Mouse (Mus musculus) stomach, embryonic 14.5 days (tissue): ENCODE results near the gene Rhoc. TPM values are rescaled to one million over a fixed set of nuclear protein-coding genes. Genes with fewer than 3 reads are reported as not detected.
A peak's percentile ranks its signal among the peaks of the same experiment; 100 is the strongest.
"Not testable (repeated sequence)": the region's sequence is repeated elsewhere in the genome, so short reads cannot be mapped to it uniquely, and the experiment has no call there.

Source experiments
- ATAC-seq: fragments of 200-750 bp; cut with Nextera tagmentation; 2 replicates; pipeline ENCODE4 v1.8.0; 2017; ENCODE audit warnings: low read depth, moderate TSS enrichment; ENCODE audit not compliant: insufficient number of reproducible peaks, insufficient read depth, low FRiP score
- H3K27ac ChIP-seq: fragments of 300-500 bp; sonication (generic); 2 replicates; pipeline ENCODE4 v1.5.1; 2014; ENCODE audit warnings: mild to moderate bottlenecking, low read length, moderate library complexity, mixed read lengths
- H3K27me3 ChIP-seq: fragments of 300-500 bp; sonication (generic); 2 replicates; pipeline ENCODE4 v1.6.1; 2014; ENCODE audit warnings: low read length, control low read depth, mixed read lengths; ENCODE audit not compliant: control insufficient read depth, insufficient read depth
- H3K36me3 ChIP-seq: fragments of 300-500 bp; sonication (generic); 2 replicates; pipeline ENCODE4 v1.6.1; 2014; ENCODE audit warnings: mild to moderate bottlenecking, control low read depth, low read length, moderate library complexity, mixed read lengths; ENCODE audit not compliant: control insufficient read depth, insufficient read depth
- H3K4me1 ChIP-seq: fragments of 300-500 bp; sonication (generic); 2 replicates; pipeline ENCODE4 v1.6.1; 2014; ENCODE audit warnings: low read length, control low read depth, mixed read lengths; ENCODE audit not compliant: control insufficient read depth, insufficient read depth
- H3K4me2 ChIP-seq: fragments of 300-500 bp; sonication (generic); replicated peaks from 2 replicates; pipeline ENCODE4 v1.6.1; 2014; ENCODE audit warnings: low read depth, low read length, control low read depth
- H3K4me3 ChIP-seq: fragments of 300-500 bp; sonication (generic); 2 replicates; pipeline ENCODE4 v1.5.1; 2014; ENCODE audit warnings: low read depth, low read length, control low read depth
- H3K9ac ChIP-seq: fragments of 300-500 bp; sonication (generic); replicated peaks from 2 replicates; pipeline ENCODE4 v1.6.1; 2014; ENCODE audit warnings: low read depth, mild to moderate bottlenecking, control low read depth, low read length, moderate library complexity, mixed read lengths
- H3K9me3 ChIP-seq: fragments of 300-500 bp; sonication (generic); 2 replicates; pipeline ENCODE4 v1.6.1; 2016; ENCODE audit warnings: low read depth, low read length, control low read depth; ENCODE audit not compliant: control insufficient read depth
- WGBS: fragments of 180-500 bp; shearing (Covaris S2); extraction: QIAGEN DNeasy Blood & Tissue Kit; methylation state at CpG from one replicate; pipeline ENCODE4 v1.1.7; 2014; 5-methylcytosine and 5-hydroxymethylcytosine counted together
- polyA plus RNA-seq: library from polyadenylated mRNA; unstranded; fragments of >200 nt; fragmentation: Nextera tagmentation; extraction: Ambion mirVana; gene quantifications from 2 replicates; pipeline ENCODE4 v1.2.1, GENCODE M21; 2014

The Rhoc gene
- 163 and 170 TPM in 2 replicates for polyA plus RNA-seq

GRCm38 (mm10) chr3:104788075-104788474, at the start of gene Rhoc:
Gene Rhoc (plus strand): TSS chr3:104788375.
- Histone ChIP-seq H3K9ac (peak within 1 kb of the TSS; percentile 66), H3K4me2 (peak within 1 kb of the TSS; percentile 89), H3K36me3 (peaks cover 16% of the 10 kb centered on the region; the same call in 1 of the 2 replicates), H3K27ac (peak within 1 kb of the TSS; percentile 84), H3K9me3 (no peaks in the 10 kb centered on the region), H3K4me3 (peak within 1 kb of the TSS; percentile 60), H3K4me1 (peaks cover 30% of the 10 kb centered on the region), H3K27me3 (no peaks in the 10 kb centered on the region)
- ATAC-seq = no peak
- 25% methylated on average over 3 of the region's 3 CpGs for WGBS

- H3K36me3 ChIP-seq = no peaks in the 10 kb centered on the region
- no peaks in the 10 kb centered on the region for H3K4me1 ChIP-seq
- no peaks in the 10 kb centered on the region for H3K27me3 ChIP-seq
- no peak overlapping the region for H3K4me3 ChIP-seq
- H3K9ac ChIP-seq = no peak overlapping the region
- WGBS = 64% methylated on average over 3 of the region's 3 CpGs
- H3K27ac ChIP-seq = no peak overlapping the region
- no peaks in the 10 kb centered on the region for H3K9me3 ChIP-seq
- H3K4me2 ChIP-seq = no peak overlapping the region
- no peak for ATAC-seq
Observed at GRCm38 (mm10) chr3:104741954-104742353, 46.2 kb upstream of the Rhoc start.

GRCm38 (mm10) chr3:104743161-104743560, 45.0 kb upstream of the Rhoc start:
- no peak for ATAC-seq

GRCm38 (mm10) chr3:104743864-104744263, 44.3 kb upstream of the Rhoc start:
- H3K4me2 ChIP-seq = no peak overlapping the region
- no peaks in the 10 kb centered on the region for H3K36me3 ChIP-seq
- no peak overlapping the region for H3K4me3 ChIP-seq
- no peak overlapping the region for H3K27ac ChIP-seq
- no peak for ATAC-seq
- no peaks in the 10 kb centered on the region for H3K27me3 ChIP-seq
- no peaks in the 10 kb centered on the region for H3K4me1 ChIP-seq
- H3K9ac ChIP-seq = no peak overlapping the region
- 75% methylated on average over 1 of the region's 1 CpGs for WGBS
- H3K9me3 ChIP-seq = no peaks in the 10 kb centered on the region

More at GRCm38 (mm10) chr3:104743161-104743560, 45.0 kb upstream of the Rhoc start:
- H3K4me1 ChIP-seq = no peaks in the 10 kb centered on the region
- H3K9me3 ChIP-seq = no peaks in the 10 kb centered on the region
- H3K36me3 ChIP-seq = no peaks in the 10 kb centered on the region
- no peak overlapping the region for H3K27ac ChIP-seq
- H3K27me3 ChIP-seq = no peaks in the 10 kb centered on the region
- no peak overlapping the region for H3K9ac ChIP-seq
- 35% methylated on average over 1 of the region's 1 CpGs for WGBS
- H3K4me3 ChIP-seq = no peak overlapping the region
- no peak overlapping the region for H3K4me2 ChIP-seq

- not testable (repeated sequence) for H3K27ac ChIP-seq, H3K9me3 ChIP-seq, ATAC-seq, H3K36me3 ChIP-seq, H3K4me1 ChIP-seq, H3K9ac ChIP-seq, H3K27me3 ChIP-seq, H3K4me3 ChIP-seq, H3K4me2 ChIP-seq
- WGBS = 16% methylated on average over 23 of the region's 25 CpGs
Observed at GRCm38 (mm10) chr3:104752845-104753244, 35.3 kb upstream of the Rhoc start.

GRCm38 (mm10) chr3:104758406-104758805, 29.8 kb upstream of the Rhoc start:
- Histone ChIP-seq H3K27ac (no peak overlapping the region), H3K4me2 (peak overlapping the region; percentile 65), H3K4me1 (no peaks in the 10 kb centered on the region), H3K9me3 (no peaks in the 10 kb centered on the region), H3K4me3 (peak overlapping the region; percentile 29), H3K36me3 (no peaks in the 10 kb centered on the region), H3K27me3 (no peaks in the 10 kb centered on the region), H3K9ac (peak overlapping the region; percentile 33; the same call in 1 of the 2 replicates)
- peak; percentile 75; the same call in 1 of the 2 replicates for ATAC-seq
- WGBS = 3% methylated on average over 27 of the region's 27 CpGs

GRCm38 (mm10) chr3:104758869-104759268, 29.3 kb upstream of the Rhoc start:
- H3K36me3 ChIP-seq = no peaks in the 10 kb centered on the region
- no peaks in the 10 kb centered on the region for H3K9me3 ChIP-seq
- peak overlapping the region; percentile 29 for H3K4me3 ChIP-seq
- H3K4me2 ChIP-seq = peak overlapping the region; percentile 65
- ATAC-seq = no peak
- no peak overlapping the region for H3K27ac ChIP-seq
- H3K9ac ChIP-seq = peak overlapping the region; percentile 33; the same call in 1 of the 2 replicates
- no peaks in the 10 kb centered on the region for H3K27me3 ChIP-seq
- 19% methylated on average over 5 of the region's 5 CpGs for WGBS
- no peaks in the 10 kb centered on the region for H3K4me1 ChIP-seq

- not testable (repeated sequence) for H3K4me3 ChIP-seq, ATAC-seq, H3K4me1 ChIP-seq, H3K4me2 ChIP-seq, H3K9me3 ChIP-seq, H3K27ac ChIP-seq, H3K9ac ChIP-seq, H3K27me3 ChIP-seq, H3K36me3 ChIP-seq
- 35% methylated on average over 19 of the region's 20 CpGs for WGBS
Observed at GRCm38 (mm10) chr3:104762103-104762863, 25.9 kb upstream of the Rhoc start.
